Mouse (Mus musculus) heart, embryonic 15.5 days (tissue): ENCODE measurements around the gene Cuedc2. TPM values are rescaled to one million over a fixed set of nuclear protein-coding genes. Genes with fewer than 3 reads are reported as not detected.

ENCODE experiments used
- ATAC-seq: fragments of 200-750 bp; cut with Nextera tagmentation; replicated peaks from 2 replicates; pipeline ENCODE4 v1.8.0; 2017; ENCODE audit warnings: low read depth, moderate TSS enrichment; ENCODE audit not compliant: insufficient number of reproducible peaks, insufficient read depth, low FRiP score
- H3K27ac ChIP-seq: fragments of 300-500 bp; sonication (generic); 2 replicates; pipeline ENCODE4 v1.5.1; 2015; ENCODE audit warnings: mild to moderate bottlenecking, inconsistent platforms
- H3K27me3 ChIP-seq: fragments of 300-500 bp; sonication (generic); 2 replicates; pipeline ENCODE4 v1.6.1; 2015; ENCODE audit warnings: inconsistent platforms
- H3K36me3 ChIP-seq: fragments of 300-500 bp; sonication (generic); 2 replicates; pipeline ENCODE4 v1.6.1; 2015; ENCODE audit warnings: mild to moderate bottlenecking, inconsistent platforms
- H3K4me1 ChIP-seq: fragments of 300-500 bp; sonication (generic); replicated peaks from 2 replicates; pipeline ENCODE4 v1.6.1; 2015; ENCODE audit warnings: inconsistent platforms
- H3K4me2 ChIP-seq: fragments of 300-500 bp; sonication (generic); 2 replicates; pipeline ENCODE4 v1.6.1; 2015; ENCODE audit warnings: inconsistent platforms, mild to moderate bottlenecking, moderate library complexity
- H3K4me3 ChIP-seq: fragments of 300-500 bp; sonication (generic); 2 replicates; pipeline ENCODE4 v1.5.1; 2015; ENCODE audit warnings: mild to moderate bottlenecking, inconsistent platforms
- H3K9ac ChIP-seq: fragments of 300-500 bp; sonication (generic); 2 replicates; pipeline ENCODE4 v1.6.1; 2015; ENCODE audit warnings: mild to moderate bottlenecking, inconsistent platforms
- H3K9me3 ChIP-seq: fragments of 300-500 bp; sonication (generic); replicated peaks from 2 replicates; pipeline ENCODE4 v1.6.1; 2016; ENCODE audit warnings: inconsistent platforms
- WGBS: fragments of 180-500 bp; shearing (Covaris S2); methylation state at CpG from one replicate; pipeline ENCODE4 v1.1.7; 2015; ENCODE audit warnings: mixed read lengths; 5-methylcytosine and 5-hydroxymethylcytosine counted together
- polyA plus RNA-seq: library from polyadenylated mRNA; unstranded; fragments of >200 nt; fragmentation: Nextera tagmentation; extraction: Ambion mirVana; gene quantifications from 2 replicates; pipeline ENCODE4 v1.2.1, GENCODE M21; 2015

The Cuedc2 gene
- polyA plus RNA-seq, 1 experiment from 2014 or later, result 118 TPM

DNA sequence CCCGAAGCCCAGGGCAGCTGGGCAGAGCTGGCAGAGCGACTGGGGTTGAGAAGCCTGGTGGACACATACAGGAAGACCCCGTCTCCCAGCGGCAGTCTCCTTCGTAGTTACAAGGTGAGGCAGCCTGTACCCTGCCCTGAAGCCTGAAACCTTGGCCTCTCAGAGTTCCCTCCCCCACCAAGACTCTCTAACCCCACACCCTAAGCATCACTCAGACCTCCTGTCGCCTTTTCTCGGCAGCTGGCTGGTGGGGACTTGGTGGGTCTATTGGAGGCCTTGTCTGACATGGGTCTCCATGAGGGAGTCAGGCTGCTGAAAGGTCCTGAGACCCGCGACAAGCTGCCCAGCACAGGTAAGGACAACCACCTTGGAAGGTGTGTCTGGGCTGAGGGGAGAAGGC is 27.2 kb downstream of the Cuedc2 start:
- Histone ChIP-seq H3K9me3 (no peaks in the 10 kb centered on the region), H3K36me3 (peaks cover 44% of the 10 kb centered on the region), H3K4me1 (peaks cover 24% of the 10 kb centered on the region), H3K4me3 (no peak overlapping the region), H3K27me3 (peaks cover 62% of the 10 kb centered on the region), H3K9ac (no peak overlapping the region), H3K27ac (no peak overlapping the region), H3K4me2 (no peak overlapping the region)
- no peak for ATAC-seq
- WGBS, result 87% methylated on average over 9 of the region's 9 CpGs

DNA sequence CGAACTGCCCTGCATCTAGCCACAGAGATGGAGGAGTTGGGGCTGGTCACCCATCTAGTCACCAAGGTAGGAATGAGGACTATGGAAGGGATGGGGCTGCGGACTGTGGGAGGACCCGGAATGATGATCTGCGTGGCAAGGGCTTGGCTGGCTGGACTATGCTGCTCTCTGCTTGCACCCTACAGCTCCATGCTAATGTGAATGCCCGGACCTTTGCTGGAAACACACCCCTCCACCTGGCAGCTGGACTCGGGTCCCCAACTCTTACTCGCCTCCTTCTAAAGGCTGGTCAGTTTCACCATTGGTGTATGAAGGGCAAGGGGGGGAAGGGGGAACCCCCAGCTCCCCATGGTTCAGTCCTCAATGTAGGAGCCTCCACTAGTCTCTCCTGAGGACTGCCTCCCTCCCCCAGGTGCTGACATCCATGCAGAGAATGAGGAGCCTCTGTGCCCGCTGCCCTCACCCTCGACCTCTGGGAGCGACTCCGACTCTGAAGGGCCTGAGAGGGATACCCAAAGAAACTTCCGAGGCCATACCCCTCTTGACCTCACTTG is 28.1 kb downstream of the Cuedc2 start:
- peaks cover 24% of the 10 kb centered on the region for H3K4me1 ChIP-seq
- ATAC-seq, result no peak
- H3K4me2 ChIP-seq, result no peak overlapping the region
- WGBS, result 84% methylated on average over 12 of the region's 12 CpGs
- H3K4me3 ChIP-seq, result no peak overlapping the region
- no peak overlapping the region for H3K9ac ChIP-seq
- no peak overlapping the region for H3K27ac ChIP-seq
- no peaks in the 10 kb centered on the region for H3K9me3 ChIP-seq
- H3K36me3 ChIP-seq, result peaks cover 44% of the 10 kb centered on the region
- peaks cover 55% of the 10 kb centered on the region for H3K27me3 ChIP-seq

- H3K27me3 ChIP-seq, result peaks cover 52% of the 10 kb centered on the region
- H3K4me3 ChIP-seq, result no peak overlapping the region
- no peak for ATAC-seq
- 79% methylated on average over 21 of the region's 21 CpGs for WGBS
- H3K9ac ChIP-seq, result no peak overlapping the region
- H3K36me3 ChIP-seq, result peaks cover 44% of the 10 kb centered on the region
- peaks cover 25% of the 10 kb centered on the region for H3K4me1 ChIP-seq
- no peak overlapping the region for H3K4me2 ChIP-seq
- H3K9me3 ChIP-seq, result no peaks in the 10 kb centered on the region
- no peak overlapping the region for H3K27ac ChIP-seq
These were observed 28.7 kb downstream of the Cuedc2 start for GRCm38 (mm10) chr19:46309651-46310305.

GRCm38 (mm10) chr19:46308706-46309435 is 29.6 kb downstream of the Cuedc2 start:
- 2% methylated on average over 47 of the region's 47 CpGs for WGBS
- Histone ChIP-seq H3K4me3 (peak overlapping the region; percentile 43), H3K9ac (peak overlapping the region; percentile 45; the same call in 1 of the 2 replicates), H3K36me3 (peaks cover 44% of the 10 kb centered on the region), H3K4me2 (peak overlapping the region; percentile 80), H3K9me3 (no peaks in the 10 kb centered on the region), H3K27ac (no peak overlapping the region), H3K4me1 (peaks cover 23% of the 10 kb centered on the region), H3K27me3 (peaks cover 42% of the 10 kb centered on the region)
- 0 out of 2 replicates have a peak, but pooled peaks have one; percentile 6 for ATAC-seq

DNA sequence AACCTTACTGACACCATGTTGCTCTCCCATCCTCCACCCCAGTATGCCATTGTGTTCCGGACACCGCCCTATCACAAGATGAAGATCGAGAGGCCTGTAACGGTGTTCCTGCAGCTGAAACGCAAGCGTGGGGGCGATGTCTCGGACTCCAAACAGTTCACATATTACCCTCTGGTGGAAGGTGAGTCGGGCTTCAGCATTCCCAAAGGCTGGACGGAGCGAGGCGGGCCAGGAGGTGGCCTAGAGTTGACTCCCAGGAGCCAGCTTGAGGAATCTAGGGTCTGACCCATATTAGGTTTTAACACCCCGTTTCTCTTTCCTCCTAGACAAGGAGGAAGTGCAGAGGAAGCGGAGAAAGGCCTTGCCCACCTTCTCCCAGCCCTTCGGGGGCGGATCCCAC is 30.2 kb downstream of the Cuedc2 start:
- Histone ChIP-seq H3K4me2 (peak overlapping the region; percentile 80), H3K36me3 (peaks cover 44% of the 10 kb centered on the region), H3K9ac (no peak overlapping the region), H3K27ac (no peak overlapping the region), H3K9me3 (no peaks in the 10 kb centered on the region), H3K27me3 (peaks cover 37% of the 10 kb centered on the region), H3K4me3 (peak overlapping the region; percentile 43), H3K4me1 (peaks cover 28% of the 10 kb centered on the region)
- ATAC-seq, result no peak
- WGBS, result 71% methylated on average over 16 of the region's 16 CpGs

GRCm38 (mm10) chr19:46307781-46308180 is 30.7 kb downstream of the Cuedc2 start:
- no peak for ATAC-seq

DNA sequence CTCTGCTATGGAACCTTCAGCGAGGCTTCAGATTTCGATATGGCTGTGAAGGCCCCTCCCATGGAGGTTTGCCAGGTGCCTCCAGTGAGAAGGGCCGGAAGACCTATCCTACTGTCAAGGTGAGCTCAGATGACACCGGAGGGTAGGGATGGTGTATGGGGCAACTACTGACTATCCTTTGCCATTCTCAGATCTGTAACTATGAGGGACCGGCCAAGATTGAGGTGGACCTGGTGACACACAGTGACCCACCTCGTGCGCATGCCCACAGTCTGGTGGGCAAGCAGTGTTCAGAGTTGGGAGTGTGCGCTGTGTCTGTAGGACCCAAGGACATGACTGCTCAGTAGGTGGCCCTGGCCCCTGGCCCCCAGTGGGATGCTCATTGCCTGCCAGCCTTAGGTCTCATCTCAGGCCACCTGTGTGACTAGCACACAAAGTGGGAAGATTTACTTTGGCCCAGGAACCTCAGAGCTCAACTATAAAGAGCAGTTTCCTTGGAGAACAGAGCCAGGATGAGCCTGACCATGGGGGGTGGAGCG is 31.7 kb downstream of the Cuedc2 start:
- no peak for ATAC-seq
- WGBS, result 90% methylated on average over 9 of the region's 9 CpGs
- Histone ChIP-seq H3K27me3 (peaks cover 28% of the 10 kb centered on the region), H3K4me3 (0 out of 2 replicates have a peak overlapping the region, but pooled peaks have one; percentile 86), H3K27ac (no peak overlapping the region), H3K9me3 (no peaks in the 10 kb centered on the region), H3K4me1 (peaks cover 28% of the 10 kb centered on the region), H3K4me2 (peak overlapping the region; percentile 99; the same call in 1 of the 2 replicates), H3K9ac (no peak overlapping the region), H3K36me3 (peaks cover 36% of the 10 kb centered on the region)

More at GRCm38 (mm10) chr19:46307781-46308180, 30.7 kb downstream of the Cuedc2 start:
- Histone ChIP-seq H3K36me3 (peaks cover 44% of the 10 kb centered on the region), H3K4me2 (no peak overlapping the region), H3K9me3 (no peaks in the 10 kb centered on the region), H3K27ac (no peak overlapping the region), H3K27me3 (peaks cover 33% of the 10 kb centered on the region), H3K9ac (no peak overlapping the region), H3K4me3 (no peak overlapping the region), H3K4me1 (peaks cover 28% of the 10 kb centered on the region)
- 79% methylated on average over 16 of the region's 16 CpGs for WGBS

DNA sequence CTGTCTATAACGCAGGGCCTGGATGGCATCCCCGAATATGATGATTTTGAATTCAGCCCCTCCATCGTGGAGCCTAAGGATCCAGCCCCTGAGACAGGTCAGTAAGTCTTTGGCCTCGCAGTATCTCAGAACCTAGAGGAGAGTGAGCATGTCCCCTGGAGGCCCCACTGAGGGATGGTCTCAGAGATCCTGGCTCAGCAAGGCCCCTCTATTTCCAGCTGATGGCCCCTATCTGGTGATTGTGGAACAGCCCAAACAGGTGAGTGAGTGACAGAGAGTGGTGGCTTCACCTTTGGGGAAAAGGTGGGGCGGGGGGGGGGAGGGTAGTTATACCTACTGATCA is 32.3 kb downstream of the Cuedc2 start:
- peak overlapping the region; percentile 86 for H3K4me3 ChIP-seq
- peak overlapping the region; percentile 99 for H3K4me2 ChIP-seq
- peak overlapping the region; percentile 75; the same call in 1 of the 2 replicates for H3K9ac ChIP-seq
- H3K27ac ChIP-seq, result no peak overlapping the region
- peaks cover 25% of the 10 kb centered on the region for H3K27me3 ChIP-seq
- WGBS, result 60% methylated on average over 5 of the region's 5 CpGs
- H3K36me3 ChIP-seq, result peaks cover 30% of the 10 kb centered on the region; the same call in 1 of the 2 replicates
- H3K4me1 ChIP-seq, result peaks cover 28% of the 10 kb centered on the region
- ATAC-seq, result no peak
- H3K9me3 ChIP-seq, result no peaks in the 10 kb centered on the region

- Histone ChIP-seq H3K9ac (peak overlapping the region; percentile 75), H3K36me3 (peaks cover 24% of the 10 kb centered on the region; the same call in 1 of the 2 replicates), H3K27me3 (peaks cover 20% of the 10 kb centered on the region), H3K27ac (peak overlapping the region; percentile 93), H3K4me2 (peak overlapping the region; percentile 99), H3K4me3 (peak overlapping the region; percentile 86), H3K9me3 (no peaks in the 10 kb centered on the region), H3K4me1 (peaks cover 28% of the 10 kb centered on the region)
- ATAC-seq, result peak; percentile 72
- WGBS, result 1% methylated on average over 43 of the region's 43 CpGs
These were observed 32.9 kb downstream of the Cuedc2 start for GRCm38 (mm10) chr19:46305432-46306267.

DNA sequence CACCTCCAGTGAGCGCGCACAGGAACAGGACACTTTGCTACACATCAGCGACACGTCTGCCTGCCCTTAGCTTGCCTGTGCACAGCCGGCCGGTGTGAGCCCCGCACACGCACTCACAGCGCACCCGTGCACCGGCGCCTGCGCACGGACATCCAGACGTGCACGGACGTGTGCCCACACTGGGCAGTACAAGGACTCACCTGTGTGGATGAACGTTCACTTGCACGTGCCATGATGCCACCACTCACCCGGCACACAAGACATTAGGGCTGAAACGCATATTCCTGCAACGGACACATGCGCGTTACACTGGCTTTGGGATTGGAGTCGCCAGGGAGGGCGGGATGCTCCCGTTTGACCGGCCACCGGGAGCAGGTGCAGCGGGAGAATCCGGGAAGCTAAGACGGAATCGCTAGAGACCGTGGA is 33.6 kb downstream of the Cuedc2 start:
- Histone ChIP-seq H3K4me2 (peak overlapping the region; percentile 99), H3K4me1 (peaks cover 28% of the 10 kb centered on the region), H3K36me3 (peaks cover 17% of the 10 kb centered on the region; the same call in 1 of the 2 replicates), H3K9ac (peak overlapping the region; percentile 75), H3K27ac (peak overlapping the region; percentile 93), H3K4me3 (peak overlapping the region; percentile 86), H3K27me3 (peaks cover 17% of the 10 kb centered on the region), H3K9me3 (no peaks in the 10 kb centered on the region)
- peak; percentile 27; the same call in 1 of the 2 replicates for ATAC-seq
- under 1% methylated on average over 34 of the region's 34 CpGs for WGBS
